Comparison of ENCODE assay signal across 12 mouse cellular contexts in genomic region chr19:31967933-31968532, GRCm38 (mm10).
A peak's percentile ranks its signal among the peaks of the same experiment; 100 is the strongest.
DNase-seq lines count a peak whose midpoint lies in the region; ATAC-seq and TF ChIP-seq lines count a peak whose summit lies in the region.
"Had no signal": no experiment of that assay in that cellular context is flagged by ENCODE, and none has a peak within 500 bp of the region (broad histone marks: within the 10 kb centered on the region; RNA-seq: fewer than 3 reads in every experiment).

No protein-coding gene starts in this region.

- ATAC-seq in forebrain, postnatal 0 days: peak; percentile 55
- ATAC-seq in forebrain, embryonic 15.5 days (replicated peaks): no peak
- no peak for ATAC-seq in lung, postnatal 0 days
- ATAC-seq in erythroblast, adult 5-6 weeks (replicated peaks; ENCODE audit: low FRiP score, poor library complexity, severe bottlenecking): no peak

- no peaks in the 10 kb centered on the region for H3K9me3 ChIP-seq in forebrain, postnatal 0 days (ENCODE audit: low read length)
- H3K9me3 ChIP-seq in forebrain, embryonic 15.5 days: no peaks in the 10 kb centered on the region
- no peaks in the 10 kb centered on the region for H3K9me3 ChIP-seq in lung, postnatal 0 days (ENCODE audit: low read length)
- H3K9me3 ChIP-seq: embryonic facial prominence, embryonic 15.5 days; neural tube, embryonic 12.5 days; stomach, embryonic 15.5 days had no signal

- no peak overlapping the region for H3K4me3 ChIP-seq in forebrain, postnatal 0 days (ENCODE audit: low read depth, low read length)
- H3K4me3 ChIP-seq in forebrain, embryonic 15.5 days: no peak overlapping the region
- H3K4me3 ChIP-seq in lung, postnatal 0 days (ENCODE audit: low read depth, low read length): no peak overlapping the region
- H3K4me3 ChIP-seq: embryonic facial prominence, embryonic 15.5 days; neural tube, embryonic 12.5 days; stomach, embryonic 15.5 days had no signal

- peak; percentile 54 for DNase-seq in forebrain, postnatal 0 days
- peak; percentile 52 for DNase-seq in lung, postnatal 0 days (ENCODE audit: low spot score)
- no peak for DNase-seq in lung, postnatal 14 days
- peak; percentile 39 for DNase-seq in brain, adult 2 months (ENCODE audit: low read depth, low spot score)
- DNase-seq in retina, postnatal 1 day: peak; percentile 62
- DNase-seq in right cerebral cortex, adult 18-20 months: no peak
- DNase-seq: heart, postnatal 36 days had no signal

- no peak overlapping the region for H3K27ac ChIP-seq in forebrain, postnatal 0 days (ENCODE audit: low read depth, low read length)
- H3K27ac ChIP-seq in forebrain, embryonic 15.5 days (replicated peaks): no peak overlapping the region
- no peak overlapping the region for H3K27ac ChIP-seq in lung, postnatal 0 days (ENCODE audit: low read length)
- H3K27ac ChIP-seq: embryonic facial prominence, embryonic 15.5 days; neural tube, embryonic 12.5 days; stomach, embryonic 15.5 days had no signal

- 72% methylated on average over 5 of the region's 5 CpGs for WGBS in forebrain, postnatal 0 days
- 75% methylated on average over 5 of the region's 5 CpGs for WGBS in forebrain, embryonic 15.5 days
- WGBS in lung, postnatal 0 days: 61% methylated on average over 5 of the region's 5 CpGs

- H3K4me2 ChIP-seq in forebrain, postnatal 0 days (ENCODE audit: low read depth): no peak overlapping the region
- H3K4me2 ChIP-seq in forebrain, embryonic 15.5 days (replicated peaks): no peak overlapping the region
- H3K4me2 ChIP-seq in lung, postnatal 0 days (replicated peaks; ENCODE audit: low read depth, low read length): no peak overlapping the region
- H3K4me2 ChIP-seq: embryonic facial prominence, embryonic 15.5 days; neural tube, embryonic 12.5 days; stomach, embryonic 15.5 days had no signal

- H3K9ac ChIP-seq in forebrain, postnatal 0 days: no peak overlapping the region
- H3K9ac ChIP-seq in forebrain, embryonic 15.5 days (replicated peaks): no peak overlapping the region
- no peak overlapping the region for H3K9ac ChIP-seq in lung, postnatal 0 days (replicated peaks; ENCODE audit: low read depth)
- H3K9ac ChIP-seq: embryonic facial prominence, embryonic 15.5 days; neural tube, embryonic 12.5 days; stomach, embryonic 15.5 days had no signal

- no peaks in the 10 kb centered on the region for H3K4me1 ChIP-seq in forebrain, postnatal 0 days (ENCODE audit: insufficient read depth)
- no peaks in the 10 kb centered on the region for H3K4me1 ChIP-seq in forebrain, embryonic 15.5 days
- no peaks in the 10 kb centered on the region for H3K4me1 ChIP-seq in lung, postnatal 0 days (ENCODE audit: insufficient read depth, low read depth, low read length)
- H3K4me1 ChIP-seq: embryonic facial prominence, embryonic 15.5 days; neural tube, embryonic 12.5 days; stomach, embryonic 15.5 days had no signal

- TF ChIP-seq EP300 in lung, postnatal 0 days (IDR thresholded peaks at IDR 0.05): no peak

- peak; percentile 53 for TF ChIP-seq CTCF in forebrain, postnatal 0 days (IDR thresholded peaks at IDR 0.05; ENCODE audit: low read depth)
- peak; percentile 52 for TF ChIP-seq CTCF in lung, postnatal 0 days (IDR thresholded peaks at IDR 0.05)

- H3K36me3 ChIP-seq in forebrain, postnatal 0 days (ENCODE audit: insufficient read depth): no peaks in the 10 kb centered on the region
- no peaks in the 10 kb centered on the region for H3K36me3 ChIP-seq in forebrain, embryonic 15.5 days
- H3K36me3 ChIP-seq in lung, postnatal 0 days (ENCODE audit: insufficient read depth, low read length): no peaks in the 10 kb centered on the region
- H3K36me3 ChIP-seq: embryonic facial prominence, embryonic 15.5 days; neural tube, embryonic 12.5 days; stomach, embryonic 15.5 days had no signal

- no peaks in the 10 kb centered on the region for H3K27me3 ChIP-seq in forebrain, postnatal 0 days (ENCODE audit: insufficient read depth, low read length)
- H3K27me3 ChIP-seq in forebrain, embryonic 15.5 days: 0 out of 2 replicates have a peak, but pooled peaks cover 3% of the 10 kb centered on the region
- H3K27me3 ChIP-seq in lung, postnatal 0 days (replicated peaks; ENCODE audit: insufficient read depth, low read length): no peaks in the 10 kb centered on the region
- H3K27me3 ChIP-seq: embryonic facial prominence, embryonic 15.5 days; neural tube, embryonic 12.5 days; stomach, embryonic 15.5 days had no signal

Comparison
In these comparisons a context has a peak if more than half of its experiments do, and no peak if none do; other contexts are left out.
1. DNase-seq: peak in forebrain, postnatal 0 days (single experiment), lung, postnatal 0 days (single experiment), brain, adult 2 months (single experiment) and retina, postnatal 1 day (single experiment); none in lung, postnatal 14 days (single experiment) and right cerebral cortex, adult 18-20 months (single experiment).